Mouse (Mus musculus): ENCODE results near the gene Ryr2.

DNA sequence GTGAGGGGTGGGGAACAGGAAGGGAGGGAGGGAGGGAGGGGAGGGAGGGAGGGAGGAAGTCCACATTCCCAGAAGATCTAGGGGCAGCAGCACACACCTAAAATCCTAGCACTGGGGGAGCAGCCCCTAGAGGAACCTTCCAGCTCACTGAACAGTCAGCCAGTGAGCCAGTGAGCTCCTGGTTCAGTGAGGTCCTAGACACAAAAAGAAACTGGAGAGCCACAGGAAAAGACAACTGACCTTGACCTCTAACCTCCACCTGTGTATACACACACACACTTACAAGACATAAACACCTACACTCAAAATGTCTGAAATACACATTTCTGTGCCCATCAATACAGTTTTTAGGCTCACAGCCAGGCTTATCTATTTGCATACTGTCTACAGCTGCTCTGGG lies 173.4 kb downstream of the Ryr2 start:
- no peak for TF ChIP-seq POLR2A (IDR thresholded peaks at IDR 0.05; ENCODE audit: borderline replicate concordance, low read depth, low read length)
- TF ChIP-seq CTCF (IDR thresholded peaks at IDR 0.05; ENCODE audit: low read depth, low read length): no peak

Data from bone marrow macrophage, adult 2 months (primary cell).